Mouse (Mus musculus) cerebral cortex, adult 2 months (tissue): ENCODE results near the gene Lig3.

Experiments
- WGBS: fragments of 180-500 bp; shearing (Covaris S2); methylation state at CpG from one replicate; pipeline ENCODE4 v1.1.7; 2018; 5-methylcytosine and 5-hydroxymethylcytosine counted together

The Lig3 gene

GRCm38 (mm10) chr11:82780983-82781903 is at the start of gene Lig3:
TSS of gene Lig3 (plus strand) at chr11:82781108.
- WGBS, result under 1% methylated on average over 89 of the region's 90 CpGs

- WGBS, result 34% methylated on average over 6 of the region's 6 CpGs
Measured at GRCm38 (mm10) chr11:82746138-82746537, 34.8 kb upstream of the Lig3 start.

GRCm38 (mm10) chr11:82746857-82747366 is 34.0 kb upstream of the Lig3 start:
- WGBS, result 82% methylated on average over 8 of the region's 8 CpGs

GRCm38 (mm10) chr11:82752349-82753115 is 28.4 kb upstream of the Lig3 start:
- WGBS, result 79% methylated on average over 6 of the region's 6 CpGs

- WGBS, result 88% methylated on average over 1 of the region's 1 CpGs
Measured at GRCm38 (mm10) chr11:82755919-82756318, 25.0 kb upstream of the Lig3 start.

GRCm38 (mm10) chr11:82762286-82762829 is 18.6 kb upstream of the Lig3 start:
- WGBS, result 90% methylated on average over 6 of the region's 6 CpGs

GRCm38 (mm10) chr11:82763261-82763660 is 17.6 kb upstream of the Lig3 start:
- 4% methylated on average over 4 of the region's 4 CpGs for WGBS

- under 1% methylated on average over 44 of the region's 44 CpGs for WGBS
Measured at GRCm38 (mm10) chr11:82763742-82764437, 17.0 kb upstream of the Lig3 start, which contains the start of the genes Cct6b and Zfp830. TSS of gene Cct6b (minus strand) at chr11:82764321. TSS of gene Zfp830 (plus strand) at chr11:82764345.

GRCm38 (mm10) chr11:82764438-82764924 is 16.4 kb upstream of the Lig3 start:
- WGBS, result under 1% methylated on average over 28 of the region's 28 CpGs

GRCm38 (mm10) chr11:82780134-82780533 is 774 bp upstream of the Lig3 start:
- WGBS, result 51% methylated on average over 5 of the region's 5 CpGs

- 33% methylated on average over 6 of the region's 6 CpGs for WGBS
Measured at GRCm38 (mm10) chr11:82782197-82782596, 1.3 kb downstream of the Lig3 start.

- 90% methylated on average over 11 of the region's 11 CpGs for WGBS
Measured at GRCm38 (mm10) chr11:82783453-82783852, 2.5 kb downstream of the Lig3 start.

- WGBS, result 72% methylated on average over 3 of the region's 3 CpGs
Measured at GRCm38 (mm10) chr11:82806656-82807055, 25.7 kb downstream of the Lig3 start.

GRCm38 (mm10) chr11:82807370-82807769 is 26.5 kb downstream of the Lig3 start:
- WGBS, result 72% methylated on average over 3 of the region's 3 CpGs

GRCm38 (mm10) chr11:82808485-82808884 is 27.6 kb downstream of the Lig3 start:
- WGBS, result 68% methylated on average over 5 of the region's 5 CpGs

GRCm38 (mm10) chr11:82819350-82819749 is 38.4 kb downstream of the Lig3 start:
- 59% methylated on average over 4 of the region's 4 CpGs for WGBS

GRCm38 (mm10) chr11:82820788-82821456 is 40.0 kb downstream of the Lig3 start:
- 90% methylated on average over 13 of the region's 13 CpGs for WGBS

GRCm38 (mm10) chr11:82831008-82831893 is 50.3 kb downstream of the Lig3 start:
- 14% methylated on average over 10 of the region's 10 CpGs for WGBS

GRCm38 (mm10) chr11:82832402-82832801 is 51.5 kb downstream of the Lig3 start:
- WGBS, result 84% methylated on average over 10 of the region's 10 CpGs

- 86% methylated on average over 8 of the region's 8 CpGs for WGBS
Measured at GRCm38 (mm10) chr11:82833929-82834328, 53.0 kb downstream of the Lig3 start.
